Mouse (Mus musculus): ENCODE results near the gene Paxip1.

DNA sequence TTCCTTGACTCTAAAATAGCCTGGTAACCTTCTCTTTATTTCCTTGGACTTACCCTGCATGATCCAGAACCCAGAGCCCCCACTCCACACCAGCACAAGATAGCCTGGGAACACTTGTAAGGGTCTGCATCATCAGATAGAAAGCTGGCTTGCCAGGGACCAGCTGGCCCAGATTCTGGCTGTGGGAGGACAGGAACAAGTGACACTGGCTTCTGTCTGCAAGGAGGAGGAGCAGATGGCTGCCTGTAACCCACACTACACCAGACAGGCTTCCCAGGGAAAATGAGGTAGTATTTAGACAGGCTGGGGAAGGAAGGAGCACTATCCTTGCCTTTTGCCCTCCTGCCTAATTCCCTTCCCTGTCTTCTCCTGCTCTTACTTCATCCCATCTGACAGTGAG lies 74.2 kb downstream of the Paxip1 start:
- no peak for TF ChIP-seq MAX (IDR thresholded peaks at IDR 0.05)
- no peak for TF ChIP-seq USF1 (IDR thresholded peaks at IDR 0.05; ENCODE audit: low read depth)
- TF ChIP-seq CTCF (IDR thresholded peaks at IDR 0.05; ENCODE audit: control insufficient read depth, insufficient read depth, insufficient read length): no peak
